Mouse (Mus musculus) olfactory bulb, adult 2 months (tissue): ENCODE data around the gene Stk19.

ENCODE experiments used
- CTCF ChIP-seq: fragments of 200-500 bp; IDR thresholded peaks from 2 replicates; pipeline ENCODE4 v1.5.1; 2012; ENCODE audit warnings: low read depth, mild to moderate bottlenecking, low read length, moderate library complexity; ENCODE audit not compliant: insufficient read depth
- POLR2A ChIP-seq: fragments of 200-500 bp; IDR thresholded peaks from 2 replicates; pipeline ENCODE4 v1.6.1; 2012; ENCODE audit warnings: mild to moderate bottlenecking, low read depth, low read length, moderate library complexity; ENCODE audit not compliant: insufficient read depth

DNA sequence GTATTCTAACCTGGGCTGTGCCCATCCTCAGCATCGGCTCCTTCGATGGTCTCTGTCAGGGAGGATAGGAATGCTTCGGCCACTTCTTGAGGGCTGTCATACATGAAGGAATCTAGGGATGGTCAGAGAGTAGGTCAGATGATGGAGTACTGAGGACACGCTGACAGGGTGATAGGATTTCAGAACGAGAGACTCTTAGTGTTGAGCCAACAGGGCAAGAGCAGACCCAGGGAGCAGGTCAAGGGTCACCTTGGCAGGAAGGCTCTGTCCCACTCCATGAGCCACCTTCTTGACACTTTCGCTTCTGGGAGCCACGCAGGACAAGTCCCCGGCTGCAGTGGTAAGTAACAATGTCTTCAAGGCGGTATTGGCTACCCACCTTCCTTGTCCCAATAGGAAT, 23.8 kb upstream of the Stk19 start:
- no peak for TF ChIP-seq POLR2A
- no peak for TF ChIP-seq CTCF
